Mouse (Mus musculus) liver, adult 2 months (tissue): ENCODE data around the gene Hist2h3c1.

Source experiments
- CTCF ChIP-seq: fragments of 200-500 bp; IDR thresholded peaks from 2 replicates; pipeline ENCODE4 v1.5.1; 2011; ENCODE audit warnings: low read depth, low read length, control low read depth
- POLR2A ChIP-seq: fragments of 200-500 bp; IDR thresholded peaks from 2 replicates; pipeline ENCODE4 v1.6.1; 2011; ENCODE audit warnings: low read length, control low read depth; ENCODE audit not compliant: insufficient read depth; ENCODE audit errors: extremely low read depth

- TF ChIP-seq CTCF = no peak
- no peak for TF ChIP-seq POLR2A
These were observed 11.6 kb upstream of the Hist2h3c1 start for GRCm38 (mm10) chr3:96234914-96235313.
